Mouse (Mus musculus) neural tube, embryonic 14.5 days (tissue): Measurements from ENCODE around the gene Hist1h2ah. TPM values are rescaled to one million over a fixed set of nuclear protein-coding genes. Genes with fewer than 3 reads are reported as not detected.

Experiments
- ATAC-seq: fragments of 200-750 bp; cut with Nextera tagmentation; 2 replicates; pipeline ENCODE4 v1.8.0; 2017; ENCODE audit warnings: low read depth, mild to moderate bottlenecking, moderate TSS enrichment, moderate library complexity
- H3K27ac ChIP-seq: fragments of 300-500 bp; sonication (generic); 2 replicates; pipeline ENCODE4 v1.5.1; 2014; ENCODE audit warnings: low read depth, mild to moderate bottlenecking, control low read depth, low read length, moderate library complexity, mixed read lengths
- H3K27me3 ChIP-seq: fragments of 300-500 bp; sonication (generic); 2 replicates; pipeline ENCODE4 v1.6.1; 2014; ENCODE audit warnings: low read length; ENCODE audit not compliant: control insufficient read depth, insufficient read depth
- H3K36me3 ChIP-seq: fragments of 300-500 bp; sonication (generic); 2 replicates; pipeline ENCODE4 v1.6.1; 2014; ENCODE audit warnings: low read length, mixed read lengths; ENCODE audit not compliant: control insufficient read depth, insufficient read depth
- H3K4me1 ChIP-seq: fragments of 300-500 bp; sonication (generic); 2 replicates; pipeline ENCODE4 v1.6.1; 2014; ENCODE audit warnings: low read length; ENCODE audit not compliant: control insufficient read depth, insufficient read depth
- H3K4me2 ChIP-seq: fragments of 300-500 bp; sonication (generic); 2 replicates; pipeline ENCODE4 v1.6.1; 2014; ENCODE audit warnings: mild to moderate bottlenecking, low read depth, low read length, control low read depth
- H3K4me3 ChIP-seq: fragments of 300-500 bp; sonication (generic); 2 replicates; pipeline ENCODE4 v1.5.1; 2014; ENCODE audit warnings: low read depth, low read length, control low read depth, mixed read lengths
- H3K9ac ChIP-seq: fragments of 300-500 bp; sonication (generic); replicated peaks from 2 replicates; pipeline ENCODE4 v1.6.1; 2014; ENCODE audit warnings: low read depth, mild to moderate bottlenecking, control low read depth, low read length, mixed read lengths
- H3K9me3 ChIP-seq: fragments of 300-500 bp; sonication (generic); 2 replicates; pipeline ENCODE4 v1.6.1; 2016; ENCODE audit warnings: low read length; ENCODE audit not compliant: control insufficient read depth
- WGBS: fragments of 180-500 bp; shearing (Covaris S2); extraction: QIAGEN DNeasy Blood & Tissue Kit; methylation state at CpG from one replicate; pipeline ENCODE4 v1.1.7; 2014; 5-methylcytosine and 5-hydroxymethylcytosine counted together
- polyA plus RNA-seq: library from polyadenylated mRNA; unstranded; fragments of >200 nt; fragmentation: Nextera tagmentation; extraction: Ambion mirVana; gene quantifications from 2 replicates; pipeline ENCODE4 v1.2.1, GENCODE M21; 2014

The Hist1h2ah gene
- polyA plus RNA-seq, 1 experiment from 2014 or later: not detected

DNA sequence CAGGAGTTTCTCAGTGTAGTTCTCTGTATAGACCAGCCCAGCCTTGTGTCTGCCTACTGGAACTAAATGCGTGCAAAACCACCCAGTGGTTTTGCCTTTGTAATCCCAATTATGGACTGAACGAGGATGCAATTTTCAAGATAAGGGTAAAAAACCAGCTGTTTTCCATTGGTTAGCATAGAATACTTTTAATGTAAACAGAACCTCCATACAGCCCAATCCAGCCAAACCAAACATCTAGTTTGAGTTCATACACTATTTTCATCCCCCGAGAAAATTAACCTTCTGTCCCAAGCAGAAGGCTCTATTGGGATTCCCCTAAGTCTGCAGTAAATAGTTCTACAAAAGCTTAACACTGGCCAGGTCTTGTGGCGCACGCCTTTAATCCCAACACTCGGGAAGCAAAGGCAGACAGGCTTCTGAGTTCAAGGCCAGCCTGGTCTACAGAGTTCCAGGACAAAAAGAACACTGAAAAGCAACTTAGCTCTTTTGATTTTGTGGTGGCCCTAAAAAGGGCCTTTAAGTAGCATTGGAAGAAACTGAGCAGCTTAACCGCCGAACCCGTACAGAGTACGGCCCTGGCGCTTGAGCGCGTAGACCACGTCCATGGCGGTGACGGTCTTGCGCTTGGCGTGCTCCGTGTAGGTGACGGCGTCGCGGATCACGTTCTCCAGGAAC is 5.2 kb upstream of the Hist1h2ah start:
- peak; percentile 14; the same call in 1 of the 2 replicates for ATAC-seq
- Histone ChIP-seq H3K4me2 (peak overlapping the region; percentile 68), H3K9me3 (no peaks in the 10 kb centered on the region), H3K4me1 (peaks cover 22% of the 10 kb centered on the region), H3K27ac (peak overlapping the region; percentile 76), H3K9ac (peak overlapping the region; percentile 42; the same call in 1 of the 2 replicates), H3K36me3 (no peaks in the 10 kb centered on the region), H3K27me3 (no peaks in the 10 kb centered on the region), H3K4me3 (peak overlapping the region; percentile 36)
- under 1% methylated on average over 23 of the region's 24 CpGs for WGBS

DNA sequence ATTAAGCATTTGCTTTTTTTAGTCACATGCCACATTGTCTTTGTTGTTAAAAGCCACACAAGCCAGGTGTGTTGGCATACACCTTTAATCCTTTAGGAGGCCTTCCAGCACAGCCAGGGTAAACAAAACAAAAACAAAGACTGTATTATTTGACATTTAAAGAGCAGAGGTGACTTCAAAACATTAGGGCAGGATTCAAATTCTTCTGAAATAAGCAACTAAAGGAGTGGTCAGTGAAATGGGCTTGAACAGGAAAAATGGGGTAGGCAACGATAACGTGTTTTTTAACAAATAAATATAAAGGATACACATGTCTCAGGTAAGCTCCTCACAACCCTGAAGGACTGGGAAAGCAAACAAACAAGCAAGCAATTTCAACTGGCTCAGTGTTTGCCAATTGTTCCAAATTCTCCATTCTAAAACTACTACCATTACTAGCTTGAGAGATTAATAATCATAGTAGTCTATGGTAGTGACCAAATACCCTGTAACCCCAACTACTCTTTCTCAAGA is 4.6 kb upstream of the Hist1h2ah start:
- Histone ChIP-seq H3K27me3 (no peaks in the 10 kb centered on the region), H3K27ac (no peak overlapping the region), H3K4me2 (peak overlapping the region; percentile 68), H3K4me3 (peak overlapping the region; percentile 36; the same call in 1 of the 2 replicates), H3K36me3 (no peaks in the 10 kb centered on the region), H3K4me1 (peaks cover 22% of the 10 kb centered on the region), H3K9ac (no peak overlapping the region), H3K9me3 (no peaks in the 10 kb centered on the region)
- WGBS: 11% methylated on average over 2 of the region's 2 CpGs
- no peak for ATAC-seq

DNA sequence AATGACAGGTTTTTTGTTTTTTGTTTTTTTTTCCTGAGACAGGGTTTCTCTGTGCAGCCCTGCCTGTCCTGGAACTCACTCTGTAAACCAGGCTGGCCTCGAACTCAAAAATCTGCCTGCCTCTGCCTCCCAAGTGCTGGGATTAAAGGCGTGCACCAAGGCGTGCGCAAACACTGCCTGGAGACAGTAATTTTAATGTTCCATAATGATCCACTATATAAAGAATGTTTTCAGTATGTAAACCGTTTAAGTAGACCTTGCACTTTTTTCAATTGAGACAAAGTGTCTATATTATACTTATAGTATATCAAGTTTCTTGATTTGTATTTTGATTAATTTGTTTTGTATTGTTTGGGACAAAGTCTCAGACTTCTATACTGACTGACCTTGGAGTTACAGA is 4.0 kb upstream of the Hist1h2ah start:
- 73% methylated on average over 5 of the region's 5 CpGs for WGBS
- peaks cover 25% of the 10 kb centered on the region for H3K4me1 ChIP-seq
- no peak overlapping the region for H3K9ac ChIP-seq
- H3K4me2 ChIP-seq: no peak overlapping the region
- H3K9me3 ChIP-seq: no peaks in the 10 kb centered on the region
- H3K36me3 ChIP-seq: no peaks in the 10 kb centered on the region
- H3K27me3 ChIP-seq: no peaks in the 10 kb centered on the region
- H3K27ac ChIP-seq: no peak overlapping the region
- ATAC-seq: no peak
- H3K4me3 ChIP-seq: no peak overlapping the region

DNA sequence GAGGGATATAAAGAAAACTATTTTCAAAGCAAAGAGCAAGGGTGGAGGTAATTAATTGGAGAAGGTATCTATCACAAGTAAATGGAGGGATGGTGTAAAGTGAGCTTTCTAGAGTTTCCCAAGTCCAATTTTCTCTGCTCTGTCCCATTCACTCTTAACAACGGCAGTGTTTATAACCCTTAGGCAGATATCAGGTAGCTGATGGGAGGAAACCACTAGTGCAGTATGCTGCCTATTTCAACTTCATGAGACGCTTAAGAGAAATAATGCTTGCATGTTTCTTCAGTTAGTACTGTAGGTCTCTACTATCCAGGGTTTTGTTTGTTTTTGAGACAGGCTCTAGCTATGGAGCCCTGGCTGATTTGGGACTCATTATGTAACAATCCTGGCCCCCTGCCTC is 2.0 kb upstream of the Hist1h2ah start:
- no peak overlapping the region for H3K9ac ChIP-seq
- 71% methylated on average over 2 of the region's 2 CpGs for WGBS
- peaks cover 21% of the 10 kb centered on the region for H3K4me1 ChIP-seq
- H3K27me3 ChIP-seq: no peaks in the 10 kb centered on the region
- no peak overlapping the region for H3K4me2 ChIP-seq
- no peaks in the 10 kb centered on the region for H3K9me3 ChIP-seq
- no peak for ATAC-seq
- no peaks in the 10 kb centered on the region for H3K36me3 ChIP-seq
- no peak overlapping the region for H3K4me3 ChIP-seq
- H3K27ac ChIP-seq: no peak overlapping the region

DNA sequence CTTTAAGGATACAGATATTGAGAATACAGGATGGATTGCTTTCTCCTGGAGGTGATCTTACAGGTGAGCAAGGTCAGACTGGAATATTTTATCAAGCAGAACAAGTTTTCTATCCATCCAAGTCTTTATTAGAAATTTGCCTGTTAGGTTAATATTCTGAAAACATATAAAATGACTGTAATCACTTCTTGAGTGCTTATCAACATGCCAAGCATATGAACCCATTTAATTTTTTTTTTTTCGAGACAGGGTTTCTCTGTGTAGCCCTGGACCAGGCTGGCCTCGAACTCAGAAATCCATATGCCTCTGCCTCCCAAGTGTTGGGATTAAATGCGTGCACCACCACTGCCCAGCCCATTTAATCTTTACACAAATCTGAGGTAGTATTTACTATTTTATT is 1.6 kb upstream of the Hist1h2ah start:
- no peak overlapping the region for H3K9ac ChIP-seq
- H3K36me3 ChIP-seq: no peaks in the 10 kb centered on the region
- H3K9me3 ChIP-seq: no peaks in the 10 kb centered on the region
- peaks cover 17% of the 10 kb centered on the region for H3K4me1 ChIP-seq
- ATAC-seq: no peak
- H3K27me3 ChIP-seq: no peaks in the 10 kb centered on the region
- no peak overlapping the region for H3K27ac ChIP-seq
- peak overlapping the region; percentile 68; the same call in 1 of the 2 replicates for H3K4me2 ChIP-seq
- WGBS: 67% methylated on average over 3 of the region's 3 CpGs
- no peak overlapping the region for H3K4me3 ChIP-seq

DNA sequence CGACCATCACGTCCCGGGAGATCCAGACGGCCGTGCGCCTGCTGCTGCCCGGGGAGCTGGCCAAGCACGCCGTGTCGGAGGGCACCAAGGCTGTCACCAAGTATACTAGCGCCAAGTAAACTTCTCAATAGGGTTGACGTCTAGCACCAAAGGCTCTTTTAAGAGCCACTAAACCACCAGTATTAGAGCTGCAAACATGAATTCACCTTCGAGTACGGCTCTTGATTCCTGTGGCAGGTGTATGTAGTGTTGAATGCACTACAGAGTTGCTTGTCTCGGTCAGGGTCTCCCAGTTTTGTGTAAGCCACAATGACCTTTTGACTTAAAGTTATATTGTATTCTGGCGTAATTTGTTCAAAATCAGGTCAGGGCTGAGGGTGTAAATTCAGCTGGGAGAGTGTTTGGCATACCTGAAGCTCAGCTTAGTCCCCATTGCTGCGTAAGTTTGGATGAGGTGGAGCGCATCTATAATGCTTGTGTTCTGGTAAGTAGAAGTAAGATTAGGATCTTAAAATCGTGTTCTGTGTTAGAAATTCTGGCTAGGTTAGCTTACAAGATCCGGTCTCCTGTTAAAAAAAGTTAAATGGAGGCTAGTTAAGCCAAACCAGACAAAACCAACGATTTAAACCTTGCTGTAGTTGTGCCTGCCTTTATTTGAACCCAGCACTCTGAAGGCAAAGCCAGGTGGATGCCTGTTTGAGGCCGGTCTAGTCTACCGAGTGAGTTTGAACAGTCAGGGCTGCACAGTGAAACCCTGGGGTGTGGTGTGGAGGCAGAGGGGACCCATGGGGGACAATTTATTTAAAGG is 985 bp upstream of the Hist1h2ah start:
- no peaks in the 10 kb centered on the region for H3K9me3 ChIP-seq

DNA sequence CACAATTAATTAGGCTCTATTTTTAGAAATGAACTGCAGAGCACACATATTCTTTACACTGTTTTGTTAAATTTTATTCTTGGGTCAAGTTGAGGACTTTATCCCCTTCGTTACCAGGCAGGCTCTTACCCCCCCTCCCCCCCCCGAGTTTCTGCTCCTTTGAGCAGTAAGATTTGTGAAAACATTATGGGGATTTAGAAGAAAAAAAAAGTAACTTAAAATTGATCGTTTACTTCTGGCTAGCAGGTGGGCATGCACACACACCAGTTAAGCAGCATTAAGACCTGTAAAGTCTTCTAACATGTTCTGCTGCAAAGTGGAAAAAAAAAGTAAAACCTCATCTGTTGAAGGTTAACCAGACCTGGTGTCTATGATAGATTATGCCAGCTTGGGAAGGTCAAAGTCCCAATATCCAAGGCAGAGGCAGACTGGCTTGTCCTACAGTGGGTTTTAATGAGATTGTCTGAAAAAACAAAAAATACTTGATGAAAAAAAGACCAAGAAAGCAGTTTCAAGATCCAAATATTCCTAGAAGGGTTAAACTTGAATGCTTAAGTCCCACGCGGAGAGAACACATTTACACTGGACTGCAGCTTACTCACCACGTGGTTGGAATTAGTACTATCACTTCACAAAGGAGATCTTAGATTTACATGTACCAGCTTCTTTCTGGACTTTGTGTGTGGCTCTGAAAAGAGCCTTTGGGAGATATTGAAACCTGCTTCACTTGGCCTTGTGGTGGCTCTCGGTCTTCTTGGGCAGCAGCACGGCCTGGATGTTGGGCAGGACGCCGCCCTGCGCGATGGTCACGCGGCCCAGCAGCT is 713 bp downstream of the Hist1h2ah start:
- Histone ChIP-seq H3K4me2 (peak overlapping the region; percentile 68), H3K27me3 (no peaks in the 10 kb centered on the region), H3K9me3 (no peaks in the 10 kb centered on the region), H3K9ac (0 out of 2 replicates have a peak overlapping the region, but pooled peaks have one; percentile 25), H3K36me3 (no peaks in the 10 kb centered on the region), H3K27ac (no peak overlapping the region), H3K4me1 (peaks cover 10% of the 10 kb centered on the region), H3K4me3 (peak overlapping the region; percentile 33)
- ATAC-seq: 0 out of 2 replicates have a peak, but pooled peaks have one; percentile 6
- WGBS: under 1% methylated on average over 9 of the region's 14 CpGs

More for the DNA sequence above, 985 bp upstream of the Hist1h2ah start:
- H3K27ac ChIP-seq: peak overlapping the region; percentile 55; the same call in 1 of the 2 replicates
- 4% methylated on average over 17 of the region's 23 CpGs for WGBS
- peaks cover 16% of the 10 kb centered on the region for H3K4me1 ChIP-seq
- H3K36me3 ChIP-seq: no peaks in the 10 kb centered on the region
- no peaks in the 10 kb centered on the region for H3K27me3 ChIP-seq
- ATAC-seq: peak; percentile 26
- H3K9ac ChIP-seq: no peak overlapping the region
- peak overlapping the region; percentile 68 for H3K4me2 ChIP-seq
- H3K4me3 ChIP-seq: peak overlapping the region; percentile 33

DNA sequence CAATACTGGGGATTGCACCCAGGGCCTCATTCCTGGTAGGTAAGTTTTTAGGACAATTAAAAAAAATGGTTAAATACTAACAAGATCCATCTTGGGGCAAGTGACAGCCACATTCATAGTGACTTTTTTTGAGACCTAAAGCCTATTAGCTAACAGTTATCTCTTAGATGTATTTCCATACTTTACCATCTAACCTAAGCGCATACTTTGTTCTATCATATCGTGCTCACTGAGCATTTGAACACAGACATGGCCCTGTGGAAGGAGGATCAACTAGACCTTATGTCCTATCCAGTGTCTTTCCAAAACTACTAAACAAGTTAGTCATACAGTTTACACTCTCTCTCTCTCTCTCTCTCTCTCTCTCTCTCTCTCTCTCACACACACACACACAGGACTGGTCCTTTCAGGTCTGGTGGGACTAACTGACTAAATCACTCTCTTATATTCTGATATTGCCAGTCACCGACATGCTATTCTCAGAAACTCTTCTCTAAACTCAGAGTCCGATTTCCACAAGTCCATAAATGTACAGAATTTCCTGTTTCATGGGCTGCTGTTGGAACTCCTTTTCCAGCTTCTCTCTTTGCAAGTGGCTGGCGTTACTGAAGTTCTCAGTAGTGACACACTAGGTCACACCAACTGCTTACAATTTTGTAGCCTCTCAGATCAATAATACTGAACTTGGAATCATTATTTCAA is 1.5 kb downstream of the Hist1h2ah start:
- WGBS: 53% methylated on average over 5 of the region's 5 CpGs
- ATAC-seq: no peak
- Histone ChIP-seq H3K4me3 (no peak overlapping the region), H3K4me2 (no peak overlapping the region), H3K9ac (no peak overlapping the region), H3K9me3 (no peaks in the 10 kb centered on the region), H3K4me1 (peaks cover 10% of the 10 kb centered on the region), H3K36me3 (no peaks in the 10 kb centered on the region), H3K27me3 (no peaks in the 10 kb centered on the region), H3K27ac (no peak overlapping the region)
